Mouse (Mus musculus) thymus, postnatal 10 days (tissue): ENCODE measurements around the gene Cul3.
"Not testable (repeated sequence)": the region's sequence is repeated elsewhere in the genome, so short reads cannot be mapped to it uniquely, and the experiment has no call there.

Source experiments
- DNase-seq, 2 experiments: peaks; one replicate each; pipeline ENCODE4 v3.0.0; 2021; ENCODE audit warnings: low spot score in 2 of 2

The Cul3 gene

DNA sequence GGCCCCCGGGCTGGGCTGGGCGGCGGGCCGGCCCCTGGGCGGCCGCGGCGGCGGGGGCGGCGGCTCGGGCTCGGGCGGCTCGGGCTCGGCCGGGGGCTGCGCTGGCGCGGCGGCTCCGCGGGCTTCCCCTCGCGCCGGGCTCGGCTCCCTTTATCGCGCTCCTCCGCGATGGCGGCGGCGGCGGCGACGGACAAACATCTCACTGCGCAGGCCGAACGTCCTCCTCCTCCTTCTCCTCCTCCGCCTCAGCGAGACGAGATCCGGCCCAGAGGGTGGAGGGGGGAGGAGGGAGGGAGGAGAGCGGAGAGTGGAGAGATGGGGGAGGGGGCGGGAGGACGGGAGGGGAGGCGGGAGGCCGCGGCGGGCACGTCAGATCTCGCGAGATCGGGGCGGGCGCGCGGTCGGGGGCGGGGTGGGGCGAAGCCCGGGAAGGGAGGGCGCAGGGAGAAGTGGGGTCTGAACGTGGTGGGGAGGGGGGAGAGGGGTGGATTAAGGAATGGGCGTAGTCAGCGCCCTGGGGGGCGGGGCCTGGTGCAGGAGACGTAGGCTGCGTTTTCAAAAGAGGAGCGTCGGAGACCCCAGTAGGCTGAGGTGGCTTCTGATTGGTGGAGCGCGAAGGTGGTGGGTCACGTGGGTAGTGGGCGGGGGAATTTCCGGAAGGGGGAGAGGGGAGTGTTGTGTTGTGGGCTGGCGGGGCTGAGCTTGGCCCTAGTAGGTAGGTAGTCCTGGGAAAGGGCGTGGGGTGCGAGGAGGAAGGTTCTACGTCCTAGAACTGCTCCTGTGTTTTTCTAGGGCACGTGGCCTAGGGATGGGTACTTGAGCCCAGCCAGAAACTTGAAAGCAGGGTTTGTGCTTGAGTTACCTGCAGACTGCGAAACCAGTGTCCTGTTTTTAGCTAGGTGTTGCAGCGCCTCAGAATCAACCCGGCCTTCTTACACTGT is at the start of gene Cul3:
TSS of gene Cul3 (minus strand) at position 45 of the 941 bp plus-strand sequence.
- DNase-seq: peak; percentile 99

DNA sequence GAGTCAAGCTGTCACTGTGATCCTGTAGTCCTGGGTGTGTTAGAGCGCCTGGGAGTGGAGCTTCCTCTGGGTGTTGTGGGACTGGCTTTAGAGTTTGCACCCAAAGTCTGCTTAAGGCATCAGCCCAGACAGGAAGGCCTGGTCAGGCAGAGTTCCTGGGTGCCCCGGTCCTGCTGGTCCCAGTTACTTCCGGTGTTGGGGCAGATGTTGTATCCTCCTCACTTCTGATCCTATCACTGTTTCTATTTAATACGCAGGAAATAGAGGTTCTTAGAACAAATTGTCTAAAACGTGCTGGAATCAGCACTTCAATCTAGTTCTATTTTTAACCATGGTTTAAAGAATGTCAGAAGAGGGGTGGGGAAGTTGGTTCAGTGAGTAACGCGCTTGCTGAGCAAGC is 49.2 kb upstream of the Cul3 start:
- DNase-seq: peak in 1 of 2 experiments; percentile 5

DNA sequence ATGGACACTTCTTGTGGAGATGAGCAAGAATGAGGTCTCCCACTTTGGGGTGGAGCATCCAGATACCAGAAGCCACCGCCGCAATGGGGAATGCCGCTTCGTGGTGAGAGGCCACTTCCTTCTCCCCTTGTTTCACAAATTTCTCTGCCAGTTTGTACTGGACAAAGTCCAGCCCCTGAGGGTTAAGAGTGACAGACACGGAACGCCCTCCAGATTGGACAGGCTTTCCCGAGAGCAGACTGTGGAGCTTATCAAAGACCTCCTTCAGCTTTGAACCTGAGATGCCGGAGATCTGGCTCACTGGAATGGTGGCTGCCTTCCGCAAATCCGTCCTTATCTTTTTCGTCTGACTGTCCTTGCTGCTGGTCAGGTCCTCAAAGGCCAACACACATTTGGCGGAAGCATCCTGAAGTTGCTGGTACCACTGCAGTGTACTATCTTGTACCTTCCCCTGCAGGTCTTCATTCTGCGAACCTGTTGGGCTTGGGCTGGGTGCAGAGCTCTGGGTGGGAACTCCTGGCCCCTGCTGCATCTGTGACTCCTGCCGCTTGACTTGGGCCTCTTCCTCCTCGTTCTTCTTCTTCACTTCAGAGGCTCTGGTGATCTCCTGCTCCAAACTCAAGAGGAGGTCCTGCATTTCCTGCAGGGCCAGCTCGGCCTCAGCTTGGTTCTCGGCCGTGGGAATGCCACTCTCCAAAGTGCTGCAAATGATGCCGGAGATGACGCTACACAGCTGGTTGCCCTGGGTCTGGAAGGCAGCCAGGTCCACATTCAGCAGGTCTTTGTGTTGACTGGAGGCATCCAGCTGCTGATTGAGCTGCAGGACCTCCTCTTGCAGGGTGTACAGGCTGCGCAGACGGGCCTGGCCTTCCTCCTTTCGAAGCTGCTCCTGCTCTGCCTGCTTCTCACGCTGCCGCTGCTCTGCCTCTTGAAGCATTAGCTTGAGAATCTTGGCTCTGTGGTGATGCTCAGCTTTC is 43.6 kb upstream of the Cul3 start:
- DNase-seq: peak in 1 of 2 experiments; percentile 12

DNA sequence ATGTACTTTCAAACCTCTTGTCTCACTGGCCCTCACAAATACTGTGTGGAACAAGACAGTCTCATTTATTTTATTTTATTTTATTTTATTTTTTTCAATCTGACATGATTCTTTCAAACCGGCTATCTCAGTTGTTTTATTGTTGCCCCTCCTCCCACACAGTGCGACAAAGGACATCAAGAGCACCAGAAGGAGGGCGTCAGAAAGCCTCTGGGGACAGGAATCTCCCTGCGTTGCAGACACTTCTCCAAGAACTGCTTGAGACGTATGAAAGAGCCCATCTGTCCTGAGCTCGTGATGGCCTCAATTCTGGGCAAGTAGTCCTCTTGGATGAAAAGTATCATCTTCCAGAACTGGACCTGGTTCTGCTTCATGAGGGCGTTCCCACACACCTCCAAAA is 42.6 kb upstream of the Cul3 start:
- no peak for DNase-seq

DNA sequence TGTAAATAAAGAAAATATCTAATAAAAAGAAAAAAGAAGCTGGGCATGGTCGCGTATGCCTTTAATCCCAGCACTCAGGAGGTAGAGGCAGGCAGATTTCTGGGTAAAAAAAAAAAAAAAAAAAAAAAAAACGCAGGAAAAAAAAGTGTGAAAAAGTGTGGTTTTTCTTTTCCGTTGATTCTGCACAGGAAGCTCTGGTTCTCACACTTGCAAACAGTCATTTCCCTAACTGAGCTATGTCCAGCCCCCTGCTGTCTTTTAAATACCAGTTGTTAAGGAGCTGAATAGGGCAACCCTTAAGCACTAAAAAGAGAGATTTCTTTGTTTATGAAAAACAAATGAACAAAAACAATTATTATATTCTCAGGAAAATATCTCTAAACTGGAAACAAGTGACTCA is 41.0 kb upstream of the Cul3 start:
- DNase-seq: no peak

DNA sequence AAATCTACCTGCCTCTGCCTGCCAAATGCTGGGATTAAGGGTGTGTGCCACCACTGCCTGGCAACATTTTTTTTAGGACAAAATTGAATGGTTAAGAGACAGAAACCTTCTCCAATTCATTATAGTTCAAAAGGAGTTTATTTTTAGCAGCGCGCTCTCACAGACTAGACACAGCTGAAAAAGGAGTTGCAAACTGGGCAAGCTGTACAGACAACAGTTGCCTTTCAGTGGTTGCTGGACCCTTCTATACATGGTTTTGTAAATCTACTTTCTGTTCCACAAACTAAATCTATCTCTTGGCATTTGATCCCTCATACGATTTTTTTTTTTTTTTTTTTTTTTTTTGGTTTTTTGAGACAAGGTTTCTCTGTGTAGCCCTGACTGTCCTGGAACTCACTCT is 31.7 kb upstream of the Cul3 start:
- DNase-seq: no peak

DNA sequence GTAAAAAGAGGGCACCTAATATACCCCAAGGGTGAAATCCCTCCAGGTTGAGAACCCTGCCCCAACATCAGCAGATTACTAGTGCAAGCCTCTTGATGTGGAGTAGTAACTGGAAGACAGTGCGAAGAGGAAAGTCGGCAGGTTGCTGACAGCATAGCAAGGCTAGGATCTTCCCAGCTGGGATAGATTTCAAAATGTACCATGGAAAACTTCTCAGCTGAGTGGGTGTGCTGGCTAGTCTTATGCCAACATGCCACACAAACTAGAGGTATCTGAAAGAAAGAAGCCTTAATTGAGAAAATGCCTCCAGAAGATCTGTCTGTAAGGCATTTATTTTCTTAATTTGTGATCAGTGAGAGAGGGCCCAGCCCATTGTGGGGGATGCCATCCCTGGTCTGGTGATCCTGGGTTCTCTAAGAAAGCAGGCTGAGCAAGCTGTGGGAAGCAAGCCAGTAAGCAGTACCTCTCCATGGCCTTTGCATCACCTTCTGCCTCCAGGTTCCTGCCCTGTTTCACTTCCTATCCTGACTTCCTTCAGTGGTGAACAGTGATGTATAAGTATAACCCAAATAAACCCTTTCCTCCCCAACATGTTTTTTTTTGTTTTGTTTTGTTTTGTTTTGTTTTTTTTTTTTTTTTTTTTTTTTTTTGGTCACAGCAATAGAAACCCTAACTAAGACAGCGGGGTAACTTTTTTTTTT is 31.1 kb upstream of the Cul3 start:
- DNase-seq: no peak

DNA sequence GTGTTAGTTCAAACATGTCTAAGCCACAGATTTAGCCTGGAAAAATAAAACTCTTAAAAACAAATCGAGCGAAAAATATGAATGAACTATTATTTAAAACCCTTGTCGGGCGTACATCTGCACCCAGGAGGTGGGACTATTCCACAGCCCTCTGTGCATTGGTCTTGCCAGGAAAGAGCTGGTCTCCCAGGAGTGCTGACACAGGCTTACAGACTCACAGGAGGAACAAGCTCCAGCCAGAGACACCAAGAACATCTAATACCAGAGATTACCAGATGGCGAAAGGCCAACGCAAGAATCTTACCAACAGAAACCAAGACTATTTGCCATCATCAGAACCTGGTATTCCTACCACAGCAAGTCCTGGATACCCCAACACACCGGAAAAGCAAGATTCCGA is 23.2 kb upstream of the Cul3 start:
- DNase-seq: no peak

DNA sequence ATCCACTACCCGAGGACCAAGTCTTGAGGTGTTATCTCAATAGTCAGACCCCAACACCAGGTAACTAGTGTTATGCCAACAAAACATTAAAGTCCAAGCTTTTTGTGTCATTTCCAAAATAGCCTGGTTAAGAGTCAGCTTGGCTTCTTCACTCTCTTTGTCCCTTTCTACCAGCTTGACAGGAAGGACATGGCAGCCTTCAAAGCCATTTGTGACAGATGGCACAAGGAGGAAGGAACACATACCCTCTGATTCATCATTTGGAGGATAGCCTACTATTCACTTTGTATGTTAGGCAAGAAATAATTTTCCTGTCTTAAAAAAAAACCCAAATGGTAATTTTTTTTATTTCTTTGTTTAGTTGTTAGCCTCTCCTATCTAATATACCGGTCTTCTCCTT is 22.7 kb upstream of the Cul3 start:
- DNase-seq: no peak

DNA sequence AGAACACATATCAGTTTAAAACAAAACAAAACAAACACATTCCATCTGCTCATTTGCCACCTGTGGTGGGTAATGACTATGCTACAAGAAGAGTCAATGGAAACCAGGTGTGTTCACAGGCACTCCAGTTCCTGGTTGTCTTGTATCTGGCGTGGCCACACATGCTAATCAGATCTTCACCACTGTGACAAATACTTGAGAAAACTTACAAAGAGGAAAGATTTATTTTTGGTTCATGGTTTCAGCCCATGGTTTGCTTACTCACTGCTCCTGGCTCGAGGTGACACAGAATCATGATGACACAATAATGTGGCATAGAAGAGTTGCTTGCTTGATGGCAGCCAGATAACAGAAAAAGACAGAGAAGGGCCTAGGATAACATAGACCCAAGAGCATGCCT is 22.1 kb upstream of the Cul3 start:
- no peak for DNase-seq

DNA sequence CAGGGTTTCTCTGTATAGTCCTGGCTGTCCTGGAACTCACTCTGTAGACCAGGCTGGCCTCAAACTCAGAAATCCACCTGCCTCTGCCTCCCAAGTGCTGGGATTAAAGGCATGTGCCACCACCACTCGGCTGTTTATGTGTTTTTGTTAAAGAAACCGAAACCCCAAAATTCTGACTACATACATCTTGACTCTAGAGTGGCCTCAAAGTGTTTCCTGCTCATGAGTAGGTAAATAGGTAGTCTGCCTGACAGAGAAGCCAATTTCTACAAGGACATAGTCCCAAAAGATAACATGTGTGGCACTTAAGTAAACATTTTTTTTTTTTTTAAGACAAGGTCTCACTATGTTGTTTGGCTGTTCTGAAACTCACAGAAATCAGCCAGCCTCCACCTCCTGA is 21.5 kb upstream of the Cul3 start:
- DNase-seq: not testable (repeated sequence)

DNA sequence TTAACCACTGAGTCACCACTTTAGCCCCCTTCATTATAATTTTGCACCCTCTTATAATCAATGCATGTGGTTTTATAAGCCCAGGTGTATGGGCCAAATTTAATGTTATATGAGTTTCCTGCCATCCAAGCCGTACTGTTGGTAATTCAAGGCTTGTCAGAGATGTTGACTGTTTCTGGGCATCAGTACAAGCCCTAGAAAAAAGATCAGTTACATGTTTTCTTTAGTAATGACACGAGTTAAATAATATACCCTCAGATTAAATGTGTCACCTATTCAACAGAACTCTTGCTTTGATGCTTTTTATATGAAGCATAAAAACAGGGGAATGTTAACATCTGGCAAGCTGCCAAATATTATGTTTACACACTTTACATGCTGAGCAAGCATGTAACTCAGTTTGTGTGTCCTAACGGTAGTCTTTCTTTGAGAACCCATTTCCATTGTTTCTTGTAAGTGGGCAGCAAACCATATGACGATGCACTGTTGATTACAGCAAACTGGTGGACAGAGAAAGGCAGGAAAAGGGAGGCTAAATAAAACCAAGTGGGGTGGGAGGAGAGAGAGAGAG is 19.8 kb upstream of the Cul3 start:
- no peak for DNase-seq

DNA sequence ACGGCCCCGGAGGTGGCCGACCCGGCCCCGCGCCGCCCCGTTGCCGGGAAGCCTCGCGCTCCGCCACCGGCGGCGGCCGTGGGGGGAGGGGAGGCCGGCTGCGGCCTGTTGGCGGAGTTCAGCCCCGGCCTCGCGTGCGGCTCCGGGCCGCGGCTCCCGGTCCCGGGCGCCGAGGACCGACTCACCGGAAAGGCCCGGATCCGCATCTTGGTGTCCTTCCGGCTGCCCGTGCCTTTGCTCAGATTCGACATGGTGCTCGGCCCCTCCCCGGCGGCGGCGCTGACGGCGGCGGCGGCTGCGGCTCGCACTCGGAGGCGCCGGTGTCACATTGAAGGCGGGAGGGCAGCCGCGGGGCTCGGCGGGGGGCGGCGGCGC is 232 bp downstream of the Cul3 start:
- peak; percentile 61 to 69 for DNase-seq

DNA sequence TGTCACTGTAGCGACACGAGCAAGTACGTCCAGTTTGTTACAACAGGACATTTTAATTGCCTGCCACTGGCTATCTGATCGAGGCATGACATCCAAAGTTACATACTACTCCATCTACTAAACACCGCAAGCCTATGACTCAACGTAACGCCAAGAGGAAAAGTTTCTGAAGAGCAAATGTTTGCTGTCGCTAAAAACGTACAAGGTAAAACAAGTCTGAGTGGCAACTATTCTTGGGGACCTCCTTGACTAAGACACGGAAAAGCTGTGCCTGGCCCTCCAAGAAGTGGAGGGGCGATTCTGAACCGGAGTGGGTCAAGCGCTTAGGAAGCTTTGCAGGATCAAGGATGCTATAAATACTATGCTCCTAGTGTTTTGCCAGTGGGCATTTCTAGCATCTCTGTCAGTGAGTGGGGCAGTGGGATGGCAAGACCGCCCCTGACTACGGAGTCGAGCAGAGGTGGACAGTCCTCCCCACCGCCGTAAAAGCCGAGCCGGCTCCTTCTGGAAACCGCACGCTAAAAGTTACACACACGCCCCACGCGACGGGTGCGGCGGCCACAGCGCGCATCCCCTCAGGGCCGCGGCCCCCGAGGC is 757 bp downstream of the Cul3 start:
- no peak for DNase-seq

DNA sequence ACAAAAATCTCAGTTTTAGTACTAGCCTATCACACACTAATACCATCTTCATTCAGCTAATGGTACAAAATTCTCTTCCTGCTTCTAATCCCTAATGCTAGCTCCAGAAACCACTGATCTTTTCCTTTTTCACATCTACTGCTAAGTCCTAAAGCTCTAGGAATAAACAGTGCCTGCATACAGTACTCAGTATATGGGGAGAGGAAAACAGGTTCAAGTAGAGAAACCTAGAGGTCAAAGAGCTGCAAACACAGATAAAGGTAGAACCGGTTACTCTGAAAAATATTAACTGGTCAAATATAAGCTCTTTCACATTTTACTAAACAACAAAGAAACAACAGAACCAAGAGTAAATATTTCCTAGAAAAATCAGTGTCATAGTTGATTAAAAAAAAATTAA is 1.9 kb downstream of the Cul3 start:
- DNase-seq: no peak

DNA sequence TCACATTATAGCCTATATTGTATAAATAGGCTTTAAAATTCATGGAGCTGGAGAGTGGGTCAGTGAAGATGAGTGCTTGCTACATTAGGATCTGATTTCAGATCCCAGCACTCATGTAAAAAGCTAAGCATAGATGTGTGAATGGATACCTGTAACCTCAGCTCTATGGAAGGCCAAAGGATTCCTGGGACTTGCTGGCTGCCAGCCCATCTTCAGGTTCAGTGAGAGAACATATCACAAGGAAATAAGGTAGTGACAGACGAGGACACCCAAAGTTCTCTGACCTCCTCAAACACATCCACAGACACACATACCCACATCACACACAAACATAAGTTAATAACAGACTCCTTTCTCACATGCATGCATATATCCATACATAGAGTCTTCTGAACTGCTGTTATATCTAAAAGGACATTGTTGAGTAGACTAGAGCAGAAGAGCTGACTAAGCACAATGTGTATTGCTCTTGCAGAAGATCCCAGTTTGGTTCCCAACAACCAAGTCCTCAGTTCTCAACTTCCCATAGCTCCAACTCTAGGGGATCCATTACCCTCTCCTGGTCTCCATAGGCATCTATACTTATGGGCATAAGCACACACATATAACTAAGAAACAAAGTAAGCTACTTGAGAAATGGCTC is 4.4 kb downstream of the Cul3 start:
- DNase-seq: no peak

DNA sequence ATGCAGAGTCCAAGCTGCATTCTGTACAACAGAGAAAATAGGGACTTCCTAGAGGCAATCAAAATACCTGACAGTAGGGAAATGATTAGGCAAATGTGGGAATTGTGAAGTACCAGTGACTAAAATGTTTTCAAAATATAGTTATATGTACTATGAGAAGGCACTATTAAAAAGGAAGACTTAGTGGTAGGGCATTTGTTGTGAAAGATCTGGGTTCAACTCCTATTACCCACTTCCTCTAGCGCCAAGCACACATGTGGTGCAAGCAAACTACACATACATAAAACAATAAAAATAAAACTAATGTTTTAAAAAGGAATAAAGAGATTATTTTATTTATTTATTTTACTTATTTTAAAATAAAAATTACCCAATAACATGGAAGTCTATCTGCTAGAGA is 5.2 kb downstream of the Cul3 start:
- DNase-seq: no peak

DNA sequence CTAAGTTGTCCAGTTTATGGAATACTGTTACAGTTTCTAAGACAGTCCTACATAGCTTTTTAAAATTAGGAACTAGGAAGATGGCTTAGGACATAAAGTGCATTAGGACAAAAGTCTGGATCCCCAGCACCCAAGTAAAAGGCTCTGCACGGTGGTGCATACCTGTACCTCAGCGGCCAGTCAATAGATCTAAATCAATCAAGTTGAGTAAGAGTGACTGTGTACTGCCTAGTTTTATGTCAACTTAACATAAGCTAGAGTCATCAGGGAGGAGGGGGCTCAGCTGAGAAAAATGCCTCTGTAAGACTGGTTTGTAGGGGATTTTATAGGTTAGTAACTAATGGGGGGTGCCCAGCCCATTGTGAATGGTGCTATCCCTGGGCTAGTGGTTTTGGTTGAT is 9.3 kb downstream of the Cul3 start:
- DNase-seq: no peak

DNA sequence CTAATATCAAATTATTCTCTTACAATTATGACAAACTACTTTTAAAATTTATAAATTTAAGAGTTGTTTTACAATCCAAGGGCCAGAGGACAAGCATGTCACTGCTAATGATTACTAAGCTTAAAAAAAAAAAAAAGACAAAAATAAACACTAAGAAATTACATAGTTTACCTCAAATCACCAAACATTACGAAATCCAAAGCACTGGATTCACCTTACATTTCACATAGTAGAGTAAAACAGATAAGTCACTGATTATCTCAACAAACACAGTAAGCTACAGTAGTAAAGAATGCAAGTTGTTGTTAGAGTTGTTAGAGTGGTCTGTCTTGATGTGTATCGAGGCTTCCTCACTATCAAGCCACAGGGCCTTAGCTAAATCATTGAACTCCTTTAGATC is 14.5 kb downstream of the Cul3 start:
- DNase-seq: no peak

DNA sequence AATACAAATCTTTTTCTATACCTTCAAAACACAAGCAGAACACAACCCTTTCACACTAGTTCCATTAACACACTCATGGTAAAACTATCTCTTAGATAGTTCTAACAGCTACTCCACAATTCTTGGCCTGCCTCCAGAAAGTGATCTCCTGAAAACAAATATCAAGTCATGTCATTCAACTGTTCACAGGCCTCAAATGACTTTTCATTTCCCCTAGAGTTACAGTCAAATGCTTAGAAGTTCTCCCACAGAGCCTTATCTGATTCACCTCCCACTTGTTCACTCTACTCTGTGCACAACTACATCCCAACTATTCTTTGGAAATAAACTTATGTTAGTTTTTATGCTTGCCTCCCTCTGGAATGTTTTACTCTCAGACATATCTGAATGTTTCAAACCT is 15.9 kb downstream of the Cul3 start:
- no peak for DNase-seq

DNA sequence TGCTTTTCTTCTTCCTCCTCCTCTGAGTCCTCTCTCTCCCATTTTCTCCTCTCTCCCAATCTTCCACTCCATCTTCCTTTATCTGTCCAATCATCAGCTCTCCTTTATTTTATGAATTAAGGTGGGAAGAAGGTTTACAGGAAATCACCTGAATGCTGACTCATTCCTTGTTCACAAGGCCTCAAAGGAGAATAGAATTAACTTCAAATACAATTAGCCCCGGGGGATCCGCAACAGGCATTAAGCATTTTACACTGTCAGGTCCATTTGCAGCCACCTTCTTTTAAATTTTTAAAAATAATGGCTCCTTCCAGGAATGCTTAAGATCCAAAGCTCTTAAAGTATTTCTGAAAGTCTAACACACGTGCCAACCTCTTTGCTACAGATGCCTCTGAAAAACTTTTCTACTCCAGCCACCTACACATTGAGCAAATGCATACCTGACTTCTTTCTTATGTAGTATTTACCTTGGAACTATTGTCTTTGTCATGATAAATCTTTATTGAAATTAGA is 24.7 kb downstream of the Cul3 start:
- DNase-seq: no peak
